In the genomic region with DNA sequence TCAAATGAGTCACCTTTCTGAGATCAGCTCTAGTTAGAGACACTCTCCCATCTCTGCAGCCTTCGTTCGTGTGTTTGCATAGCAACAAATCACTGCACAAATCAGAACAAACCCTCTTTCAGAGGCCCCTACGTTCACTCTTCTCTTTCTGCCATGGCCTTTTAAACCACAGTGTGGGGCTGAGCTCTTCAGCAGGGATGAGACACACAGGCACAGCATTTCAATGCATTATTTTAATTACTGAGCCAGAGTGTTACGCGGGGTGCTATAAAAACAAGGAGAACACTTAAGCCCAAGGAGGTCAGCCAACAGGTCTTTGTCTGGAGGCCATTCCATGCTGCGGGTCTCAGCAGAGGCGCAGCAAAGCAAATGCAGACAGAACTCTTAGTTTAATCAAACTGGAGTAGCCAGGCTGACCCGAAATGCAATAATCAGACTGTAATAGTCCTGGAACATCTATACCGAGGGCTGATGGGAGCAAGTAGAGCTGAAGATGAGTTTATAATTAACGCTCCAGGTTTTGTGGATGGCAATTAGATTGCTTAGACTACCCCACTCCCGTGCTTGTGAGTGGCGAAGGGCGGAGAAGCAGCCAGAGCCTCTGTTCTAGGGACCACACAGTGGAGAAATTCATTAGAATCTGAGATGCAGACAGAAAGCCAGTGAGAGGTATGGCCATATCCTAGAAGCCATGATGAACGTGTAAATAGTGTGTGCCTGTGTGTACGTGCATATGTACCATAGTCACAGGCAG, we compare ENCODE assay signal across 22 mouse cellular contexts. TPM values are rescaled to one million over a fixed set of nuclear protein-coding genes. Genes with fewer than 3 reads are reported as not detected.
DNase-seq lines count a peak whose midpoint lies in the region; ATAC-seq and TF ChIP-seq lines count a peak whose summit lies in the region.
"Had no signal": no experiment of that assay in that cellular context is flagged by ENCODE, and none has a peak within 500 bp of the region (broad histone marks: within the 10 kb centered on the region; RNA-seq: fewer than 3 reads in every experiment).

No protein-coding gene starts in this region.

- no peak for DNase-seq in hindbrain, embryonic 14.5 days (ENCODE audit: low spot score)
- no peak for DNase-seq in hindbrain, embryonic 11.5 days (ENCODE audit: low spot score)
- DNase-seq in midbrain, embryonic 11.5 days (ENCODE audit: low spot score, missing footprints) = no peak
- no peak for DNase-seq in midbrain, embryonic 10.5 days (ENCODE audit: low spot score)
- no peak for DNase-seq in stomach, postnatal 0 days (ENCODE audit: low spot score)
- DNase-seq in thymus, postnatal 36 days = no peak
- DNase-seq: adrenal gland, postnatal 25 days; cerebellum, adult 9-10 months; heart, adult 18-20 months; lung, embryonic 14.5 days; lung, postnatal 36 days; right cerebral cortex, postnatal 14 days; thymus, adult 18-20 months had no signal

- TF ChIP-seq CTCF in stomach, postnatal 0 days (IDR thresholded peaks at IDR 0.05; ENCODE audit: low read depth) = no peak

- H3K9ac ChIP-seq in hindbrain, embryonic 14.5 days = no peak overlapping the region
- H3K9ac ChIP-seq in hindbrain, embryonic 11.5 days (ENCODE audit: low read depth, low read length) = no peak overlapping the region
- no peak overlapping the region for H3K9ac ChIP-seq in midbrain, embryonic 11.5 days (ENCODE audit: low read length)
- H3K9ac ChIP-seq in midbrain, embryonic 13.5 days (replicated peaks) = no peak overlapping the region
- H3K9ac ChIP-seq in stomach, postnatal 0 days (ENCODE audit: low read length) = no peak overlapping the region
- H3K9ac ChIP-seq in intestine, embryonic 16.5 days (ENCODE audit: low read depth, low read length) = no peak overlapping the region
- H3K9ac ChIP-seq: heart, embryonic 13.5 days; kidney, embryonic 15.5 days; limb, embryonic 12.5 days; liver, embryonic 12.5 days; lung, embryonic 14.5 days had no signal

- no peaks in the 10 kb centered on the region for H3K36me3 ChIP-seq in hindbrain, embryonic 14.5 days (replicated peaks; ENCODE audit: control insufficient read depth, insufficient read depth)
- H3K36me3 ChIP-seq in hindbrain, embryonic 11.5 days (ENCODE audit: control insufficient read depth, insufficient read depth, low read length) = no peaks in the 10 kb centered on the region
- H3K36me3 ChIP-seq in midbrain, embryonic 11.5 days (ENCODE audit: control insufficient read depth, insufficient read depth, low read length) = no peaks in the 10 kb centered on the region
- H3K36me3 ChIP-seq in midbrain, embryonic 10.5 days = no peaks in the 10 kb centered on the region
- H3K36me3 ChIP-seq in midbrain, embryonic 13.5 days = no peaks in the 10 kb centered on the region
- no peaks in the 10 kb centered on the region for H3K36me3 ChIP-seq in stomach, postnatal 0 days (ENCODE audit: control insufficient read depth, insufficient read depth, low read length)
- H3K36me3 ChIP-seq in intestine, embryonic 16.5 days (ENCODE audit: control insufficient read depth, insufficient read depth, low read length) = no peaks in the 10 kb centered on the region
- H3K36me3 ChIP-seq: embryonic facial prominence, embryonic 10.5 days; heart, embryonic 13.5 days; kidney, embryonic 15.5 days; limb, embryonic 12.5 days; liver, embryonic 12.5 days had no signal

- no peaks in the 10 kb centered on the region for H3K27me3 ChIP-seq in hindbrain, embryonic 14.5 days (ENCODE audit: control insufficient read depth, insufficient read depth, low read length)
- no peaks in the 10 kb centered on the region for H3K27me3 ChIP-seq in hindbrain, embryonic 11.5 days (ENCODE audit: control insufficient read depth, insufficient read depth, low read length)
- H3K27me3 ChIP-seq in midbrain, embryonic 11.5 days (ENCODE audit: control insufficient read depth, insufficient read depth, low read length) = no peaks in the 10 kb centered on the region
- H3K27me3 ChIP-seq in midbrain, embryonic 10.5 days (ENCODE audit: low read depth, poor library complexity, severe bottlenecking) = no peaks in the 10 kb centered on the region
- no peaks in the 10 kb centered on the region for H3K27me3 ChIP-seq in midbrain, embryonic 13.5 days
- H3K27me3 ChIP-seq in stomach, postnatal 0 days (ENCODE audit: control insufficient read depth, insufficient read depth, low read length) = no peaks in the 10 kb centered on the region
- no peaks in the 10 kb centered on the region for H3K27me3 ChIP-seq in intestine, embryonic 16.5 days (replicated peaks; ENCODE audit: control insufficient read depth, insufficient read depth, low read length)
- H3K27me3 ChIP-seq: CH12.LX; heart, embryonic 13.5 days; kidney, embryonic 15.5 days; limb, embryonic 12.5 days; liver, embryonic 12.5 days had no signal

- no peak for TF ChIP-seq EP300 in stomach, postnatal 0 days (optimal IDR thresholded peaks at IDR 0.05)

- 66% methylated on average over 15 of the region's 15 CpGs for WGBS in hindbrain, embryonic 14.5 days
- 77% methylated on average over 15 of the region's 15 CpGs for WGBS in hindbrain, embryonic 11.5 days
- 72% methylated on average over 15 of the region's 15 CpGs for WGBS in midbrain, embryonic 11.5 days
- 74% methylated on average over 15 of the region's 15 CpGs for WGBS in midbrain, embryonic 10.5 days
- WGBS in midbrain, embryonic 13.5 days = 62% methylated on average over 15 of the region's 15 CpGs
- 54% methylated on average over 15 of the region's 15 CpGs for WGBS in stomach, postnatal 0 days
- 64% methylated on average over 15 of the region's 15 CpGs for WGBS in intestine, embryonic 16.5 days

- no peaks in the 10 kb centered on the region for H3K4me1 ChIP-seq in hindbrain, embryonic 14.5 days (replicated peaks; ENCODE audit: control insufficient read depth, insufficient read depth, low read length)
- no peaks in the 10 kb centered on the region for H3K4me1 ChIP-seq in hindbrain, embryonic 11.5 days (replicated peaks; ENCODE audit: control insufficient read depth, insufficient read depth, low read length)
- no peaks in the 10 kb centered on the region for H3K4me1 ChIP-seq in midbrain, embryonic 11.5 days (ENCODE audit: control insufficient read depth, insufficient read depth, low read length)
- H3K4me1 ChIP-seq in midbrain, embryonic 10.5 days = peaks cover 4% of the 10 kb centered on the region
- peaks cover 5% of the 10 kb centered on the region; the same call in 1 of the 2 replicates for H3K4me1 ChIP-seq in midbrain, embryonic 13.5 days (replicated peaks)
- no peaks in the 10 kb centered on the region for H3K4me1 ChIP-seq in stomach, postnatal 0 days (replicated peaks; ENCODE audit: control insufficient read depth, insufficient read depth)
- H3K4me1 ChIP-seq in intestine, embryonic 16.5 days (ENCODE audit: control insufficient read depth, insufficient read depth, low read length) = no peaks in the 10 kb centered on the region
- H3K4me1 ChIP-seq: heart, embryonic 13.5 days; limb, embryonic 12.5 days; liver, embryonic 12.5 days had no signal

- H3K4me2 ChIP-seq in hindbrain, embryonic 14.5 days (replicated peaks) = no peak overlapping the region
- no peak overlapping the region for H3K4me2 ChIP-seq in hindbrain, embryonic 11.5 days (replicated peaks; ENCODE audit: low read depth, low read length)
- H3K4me2 ChIP-seq in midbrain, embryonic 11.5 days = no peak overlapping the region
- no peak overlapping the region; the same call in 1 of the 2 replicates for H3K4me2 ChIP-seq in midbrain, embryonic 13.5 days (replicated peaks)
- H3K4me2 ChIP-seq in stomach, postnatal 0 days (replicated peaks; ENCODE audit: low read depth) = no peak overlapping the region
- H3K4me2 ChIP-seq in intestine, embryonic 16.5 days (ENCODE audit: low read depth, low read length) = no peak overlapping the region
- H3K4me2 ChIP-seq: heart, embryonic 13.5 days; kidney, embryonic 15.5 days; limb, embryonic 12.5 days; liver, embryonic 12.5 days; lung, embryonic 14.5 days had no signal

- no peaks in the 10 kb centered on the region for H3K9me3 ChIP-seq in hindbrain, embryonic 14.5 days (ENCODE audit: control insufficient read depth, low read length)
- H3K9me3 ChIP-seq in hindbrain, embryonic 11.5 days (ENCODE audit: control insufficient read depth, low read length) = no peaks in the 10 kb centered on the region
- no peaks in the 10 kb centered on the region for H3K9me3 ChIP-seq in midbrain, embryonic 11.5 days (ENCODE audit: control insufficient read depth, low read length)
- H3K9me3 ChIP-seq in midbrain, embryonic 10.5 days (replicated peaks) = no peaks in the 10 kb centered on the region
- H3K9me3 ChIP-seq in midbrain, embryonic 13.5 days = no peaks in the 10 kb centered on the region
- no peaks in the 10 kb centered on the region for H3K9me3 ChIP-seq in stomach, postnatal 0 days (ENCODE audit: control insufficient read depth, low read length)
- H3K9me3 ChIP-seq in intestine, embryonic 16.5 days (ENCODE audit: control insufficient read depth, low read length) = no peaks in the 10 kb centered on the region
- H3K9me3 ChIP-seq: embryonic facial prominence, embryonic 10.5 days; heart, embryonic 13.5 days; kidney, embryonic 15.5 days; limb, embryonic 12.5 days had no signal

- H3K4me3 ChIP-seq in hindbrain, embryonic 14.5 days (replicated peaks; ENCODE audit: low read length) = no peak overlapping the region
- no peak overlapping the region for H3K4me3 ChIP-seq in hindbrain, embryonic 11.5 days (ENCODE audit: low read depth, low read length)
- H3K4me3 ChIP-seq in midbrain, embryonic 11.5 days (ENCODE audit: low read depth, low read length) = no peak overlapping the region
- H3K4me3 ChIP-seq in midbrain, embryonic 10.5 days = no peak overlapping the region
- H3K4me3 ChIP-seq in midbrain, embryonic 13.5 days (replicated peaks) = no peak overlapping the region
- no peak overlapping the region for H3K4me3 ChIP-seq in stomach, postnatal 0 days (ENCODE audit: low read depth, low read length)
- H3K4me3 ChIP-seq in intestine, embryonic 16.5 days (ENCODE audit: low read length) = no peak overlapping the region
- H3K4me3 ChIP-seq: embryonic facial prominence, embryonic 10.5 days; heart, embryonic 13.5 days; kidney, embryonic 15.5 days; limb, embryonic 12.5 days; liver, embryonic 12.5 days had no signal

- H3K27ac ChIP-seq in hindbrain, embryonic 14.5 days = peak overlapping the region; percentile 45; the same call in 1 of the 2 replicates
- no peak overlapping the region for H3K27ac ChIP-seq in hindbrain, embryonic 11.5 days (ENCODE audit: low read depth, low read length)
- no peak overlapping the region for H3K27ac ChIP-seq in midbrain, embryonic 11.5 days (ENCODE audit: low read depth, low read length)
- no peak overlapping the region for H3K27ac ChIP-seq in midbrain, embryonic 10.5 days (replicated peaks)
- peak overlapping the region; percentile 21; the same call in 1 of the 2 replicates for H3K27ac ChIP-seq in midbrain, embryonic 13.5 days
- no peak overlapping the region for H3K27ac ChIP-seq in stomach, postnatal 0 days (replicated peaks)
- no peak overlapping the region for H3K27ac ChIP-seq in intestine, embryonic 16.5 days (ENCODE audit: low read length)
- H3K27ac ChIP-seq: embryonic facial prominence, embryonic 10.5 days; heart, embryonic 13.5 days; kidney, embryonic 15.5 days; limb, embryonic 12.5 days; liver, embryonic 12.5 days had no signal

- no peak for ATAC-seq in hindbrain, embryonic 14.5 days (ENCODE audit: low FRiP score)
- no peak for ATAC-seq in hindbrain, embryonic 11.5 days (ENCODE audit: low FRiP score)
- 0 out of 2 replicates have a peak, but pooled peaks have one; percentile 35 for ATAC-seq in midbrain, embryonic 11.5 days (ENCODE audit: low FRiP score)
- peak; percentile 56; the same call in 1 of the 2 replicates for ATAC-seq in midbrain, embryonic 13.5 days
- ATAC-seq in stomach, postnatal 0 days (ENCODE audit: low FRiP score, low TSS enrichment) = peak; percentile 15; the same call in 1 of the 2 replicates
- no peak for ATAC-seq in intestine, embryonic 16.5 days
- ATAC-seq: liver, embryonic 12.5 days had no signal

RNA-seq across cellular contexts. Expression of a gene that starts 26.4 kb away (rescaled TPM):
- polyA plus RNA-seq in hindbrain, embryonic 14.5 days (2014; fragmentation: Nextera tagmentation; extraction: Ambion mirVana) = 17.3 and 19.5 TPM in 2 replicates
- polyA plus RNA-seq in hindbrain, embryonic 11.5 days (2014; fragmentation: Nextera tagmentation; extraction: Ambion mirVana) = 1.2 TPM in 2 replicates
- 0.90 and 1.0 TPM in 2 replicates for polyA plus RNA-seq in midbrain, embryonic 11.5 days (2014; fragmentation: Nextera tagmentation; extraction: Ambion mirVana)
- polyA plus RNA-seq in midbrain, embryonic 10.5 days (2016; fragmentation: Nextera tagmentation; extraction: Ambion mirVana) = 0.38 and 0.76 TPM in 2 replicates
- polyA plus RNA-seq in midbrain, embryonic 13.5 days (2015; fragmentation: Nextera tagmentation; extraction: Ambion mirVana) = 10.4 and 11.2 TPM in 2 replicates
- 0.21 and 0.23 TPM in 2 replicates for polyA plus RNA-seq in stomach, postnatal 0 days (2015; fragmentation: Nextera tagmentation; extraction: Ambion mirVana)
- 0.92 and 1.2 TPM in 2 replicates for polyA plus RNA-seq in intestine, embryonic 16.5 days (2015; fragmentation: Nextera tagmentation; extraction: Ambion mirVana)
- polyA plus RNA-seq: heart, embryonic 13.5 days; lung, embryonic 14.5 days; spleen, adult 2 months had no signal

Comparison
In these comparisons a context has a peak if more than half of its experiments do, and no peak if none do; other contexts are left out.
1. H3K27ac ChIP-seq: peak in hindbrain, embryonic 14.5 days (single experiment) and midbrain, embryonic 13.5 days (single experiment); none in hindbrain, embryonic 11.5 days (single experiment), midbrain, embryonic 11.5 days (single experiment), midbrain, embryonic 10.5 days (single experiment), stomach, postnatal 0 days (single experiment) and intestine, embryonic 16.5 days (single experiment).
2. ATAC-seq: peak in midbrain, embryonic 11.5 days (single experiment), midbrain, embryonic 13.5 days (single experiment) and stomach, postnatal 0 days (single experiment); none in hindbrain, embryonic 14.5 days (single experiment), hindbrain, embryonic 11.5 days (single experiment) and intestine, embryonic 16.5 days (single experiment).